Mouse (Mus musculus) left cerebral cortex, adult 2 months (tissue): Measurements from ENCODE around the gene Chrng. TPM values are rescaled to one million over a fixed set of nuclear protein-coding genes. Genes with fewer than 3 reads are reported as not detected.

Experiments
- DNase-seq, 2 experiments: peaks; one replicate each; pipeline ENCODE4 v3.0.0; 2021 to 2022; ENCODE audit warnings: low spot score in 2 of 2, mixed read lengths in 1 of 2; ENCODE audit errors: extremely low spot score in 1 of 2
- H3K27ac ChIP-seq: fragments of 200-600 bp; 2 replicates; pipeline ENCODE4 v1.8.1; 2022
- H3K4me3 ChIP-seq: fragments of 200-600 bp; 2 replicates; pipeline ENCODE4 v1.8.1; 2022
- CTCF ChIP-seq: fragments of 200-600 bp; IDR thresholded peaks from 2 replicates; pipeline ENCODE4 v1.8.1; 2022; ENCODE audit warnings: antibody characterized with exemption, mild to moderate bottlenecking, moderate library complexity
- intact Hi-C: fragments of 180-260 bp; cut with DNase I; formaldehyde crosslinking; loops from one replicate; pipeline ENCODE4 v1.15.1; 2025
- long read RNA-seq, 2 experiments: library from polyadenylated mRNA; stranded (forward); transcript quantifications; one replicate each; pipeline ENCODE4 v2.0.0; 2021; ENCODE audit warnings: borderline mapping rate in 2 of 2
- total RNA-seq, 2 experiments: library from RNA; stranded (reverse); gene quantifications; 2 replicates each; pipeline ENCODE4 v1.2.3; 2021

The Chrng gene
- total RNA-seq: not detected
- long read RNA-seq, experiment 1: 0 reads
- long read RNA-seq, experiment 2: 0 reads

DNA sequence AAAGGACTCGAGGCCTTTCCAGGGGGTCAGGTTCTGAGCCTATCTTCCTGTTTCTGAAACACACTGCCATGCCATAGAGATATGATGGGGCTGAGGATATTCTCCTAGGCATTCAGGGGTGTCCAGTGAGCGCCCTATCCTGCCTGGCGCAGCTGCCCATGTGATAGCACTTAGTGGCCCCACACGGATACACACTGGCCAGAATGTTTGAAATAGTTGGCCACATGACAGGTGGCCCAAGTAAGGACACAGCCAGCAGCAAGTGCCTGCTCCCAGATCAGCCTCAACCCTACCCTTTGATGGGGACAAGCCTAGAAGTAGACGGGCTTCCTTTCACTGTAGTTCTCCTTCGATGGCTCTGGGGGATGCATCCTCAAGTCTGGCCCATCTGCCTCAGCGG lies at the start of gene Chrng:
Gene Chrng, plus strand, starts transcription at position 193 of the 400 bp plus-strand sequence.
- TF ChIP-seq CTCF: no peak

DNA sequence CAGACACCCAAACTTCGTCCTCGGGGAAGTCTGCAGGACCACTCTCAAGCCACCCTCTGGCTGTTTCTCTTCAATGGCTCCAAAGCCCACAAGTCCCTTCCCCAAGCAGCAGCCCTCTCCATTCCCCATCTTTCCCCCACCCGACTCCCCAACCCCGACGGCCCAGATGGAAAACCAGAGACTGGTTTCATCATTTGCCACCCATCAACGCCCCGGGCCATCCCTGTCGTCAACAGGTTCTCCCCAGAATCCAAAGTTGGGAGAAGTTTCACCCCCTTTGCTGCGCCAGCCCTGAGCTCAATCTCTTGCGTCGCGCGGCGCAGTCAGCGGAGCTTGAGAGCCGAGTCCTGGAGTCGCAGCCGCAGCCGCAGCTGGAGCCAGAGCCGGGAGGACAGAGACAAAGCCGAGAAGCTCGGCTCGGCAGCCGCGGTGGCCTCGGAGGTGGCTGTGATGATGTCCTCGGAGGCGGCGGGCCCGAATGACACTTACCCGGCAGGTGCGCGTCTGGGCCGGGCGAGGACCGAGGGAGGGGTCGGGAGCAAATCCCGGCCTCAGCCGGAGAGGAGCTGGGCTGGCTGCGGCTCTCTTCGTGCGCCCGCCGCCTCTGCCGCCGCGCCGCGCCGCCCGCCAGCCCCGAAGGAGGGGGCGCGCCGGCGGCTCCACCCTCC lies 48.8 kb upstream of the Chrng start:
- intact Hi-C loops: no loop called here
- Histone ChIP-seq H3K4me3 (peak overlapping the region; percentile 41), H3K27ac (no peak overlapping the region)
- no peak for TF ChIP-seq CTCF
- DNase-seq: peak in 1 of 2 experiments; percentile 39

More for the DNA sequence above, at the start of gene Chrng:
- intact Hi-C loops: no loop called here
- no peak within 1 kb of the TSS for H3K4me3 ChIP-seq
- no peak within 1 kb of the TSS for H3K27ac ChIP-seq
- DNase-seq: no peak

DNA sequence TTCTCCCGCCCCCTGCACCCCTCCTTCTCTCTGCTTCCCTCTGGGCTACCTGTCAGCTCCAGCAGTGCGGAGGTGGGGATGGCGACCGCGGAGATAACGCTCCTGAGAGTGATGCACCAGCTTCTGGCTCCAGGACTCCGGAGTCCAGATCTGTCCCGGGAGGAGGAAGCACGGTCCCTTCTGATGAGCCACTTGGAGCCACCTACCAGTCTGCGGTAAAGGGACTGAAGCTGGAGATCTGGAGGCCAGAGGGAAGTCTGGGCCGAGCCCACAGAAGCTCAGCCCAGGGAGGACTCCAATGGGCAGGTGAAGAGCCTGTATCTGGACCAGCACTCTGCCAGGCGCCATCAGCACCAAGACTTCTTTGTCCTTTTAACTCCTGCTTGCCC lies 48.3 kb upstream of the Chrng start, which contains the start of gene Ecel1:
Gene Ecel1, minus strand, starts transcription at position 323 of the 389 bp plus-strand sequence.
- no peak for DNase-seq
- intact Hi-C loops: no loop called here
- H3K27ac ChIP-seq: no peak within 1 kb of the TSS
- peak within 1 kb of the TSS; percentile 41 for H3K4me3 ChIP-seq
- no peak for TF ChIP-seq CTCF

DNA sequence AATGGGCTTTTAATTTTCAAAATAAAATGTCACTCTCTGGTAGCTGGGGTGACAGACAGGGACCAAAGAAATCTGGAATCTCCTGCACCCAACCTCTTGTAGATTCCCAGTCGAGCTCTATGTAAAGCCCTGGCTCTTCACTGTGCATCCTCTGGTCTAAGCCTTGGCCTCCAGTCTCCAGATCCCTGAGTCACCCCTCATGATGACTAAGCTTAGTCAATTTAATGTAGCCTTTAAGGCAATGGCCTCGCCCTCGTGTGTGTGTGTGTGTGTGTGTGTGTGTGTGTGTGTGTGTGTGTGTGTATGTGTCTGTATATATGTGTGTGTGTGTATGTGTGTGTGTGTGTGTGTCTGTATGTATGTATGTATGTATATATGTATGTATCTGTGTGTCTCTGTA lies 45.1 kb upstream of the Chrng start:
- no peak overlapping the region for H3K27ac ChIP-seq
- no peak for DNase-seq
- no peak for TF ChIP-seq CTCF
- H3K4me3 ChIP-seq: no peak overlapping the region
- intact Hi-C loops: no loop called here

DNA sequence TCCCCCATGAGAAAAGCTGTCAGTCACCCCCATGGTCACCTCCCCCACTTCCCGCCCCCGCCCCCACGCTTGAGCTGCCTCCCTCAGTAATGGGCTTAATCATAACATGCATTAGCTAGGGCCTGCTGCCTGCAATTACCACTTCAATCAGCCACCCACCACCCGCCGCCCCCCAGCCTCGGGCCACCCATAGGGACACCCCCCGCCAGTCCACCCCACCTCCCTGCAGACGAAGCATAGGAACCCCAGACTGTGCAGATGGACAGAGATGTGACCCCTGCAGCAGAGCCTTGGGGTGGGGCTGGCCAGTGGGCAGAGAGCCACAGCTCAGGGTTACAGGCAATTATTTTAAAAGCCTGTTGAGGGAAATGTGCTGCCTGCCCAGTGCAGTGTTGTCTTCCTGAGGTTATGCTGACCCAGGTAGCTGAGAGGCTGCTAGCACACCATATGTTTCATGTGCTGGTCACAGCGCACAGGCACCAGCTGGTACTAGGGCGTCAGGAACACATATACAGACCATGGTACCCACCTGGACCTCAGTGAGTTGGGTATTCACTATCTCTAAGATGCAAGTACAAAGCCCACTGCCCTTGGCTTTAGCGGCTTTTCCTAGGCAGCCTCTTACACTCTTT lies 40.2 kb upstream of the Chrng start:
- DNase-seq: no peak
- no peak for TF ChIP-seq CTCF
- Histone ChIP-seq H3K4me3 (no peak overlapping the region), H3K27ac (no peak overlapping the region)
- intact Hi-C loops: no loop called here

DNA sequence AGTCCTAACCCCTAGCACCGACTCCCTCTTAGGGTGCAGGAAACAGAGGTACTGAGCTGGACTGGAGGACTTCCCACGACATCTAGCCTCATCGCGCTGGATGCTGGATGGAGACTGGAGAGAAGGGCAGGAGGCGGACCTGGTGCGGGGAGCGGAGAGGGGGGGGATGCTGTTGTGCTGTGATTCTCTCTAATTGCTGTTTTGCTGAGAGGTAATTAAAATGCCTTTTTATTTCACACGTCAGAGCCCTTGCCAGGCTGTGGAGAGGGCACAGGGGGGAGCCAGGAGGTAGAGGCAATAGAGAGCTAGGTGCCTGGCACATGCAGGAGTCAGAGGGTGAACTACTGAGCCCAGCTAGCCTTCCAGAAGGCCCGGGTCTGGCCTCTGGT lies 39.7 kb upstream of the Chrng start:
- H3K4me3 ChIP-seq: no peak overlapping the region
- no peak overlapping the region for H3K27ac ChIP-seq
- no peak for TF ChIP-seq CTCF
- intact Hi-C loops: no loop called here
- no peak for DNase-seq

DNA sequence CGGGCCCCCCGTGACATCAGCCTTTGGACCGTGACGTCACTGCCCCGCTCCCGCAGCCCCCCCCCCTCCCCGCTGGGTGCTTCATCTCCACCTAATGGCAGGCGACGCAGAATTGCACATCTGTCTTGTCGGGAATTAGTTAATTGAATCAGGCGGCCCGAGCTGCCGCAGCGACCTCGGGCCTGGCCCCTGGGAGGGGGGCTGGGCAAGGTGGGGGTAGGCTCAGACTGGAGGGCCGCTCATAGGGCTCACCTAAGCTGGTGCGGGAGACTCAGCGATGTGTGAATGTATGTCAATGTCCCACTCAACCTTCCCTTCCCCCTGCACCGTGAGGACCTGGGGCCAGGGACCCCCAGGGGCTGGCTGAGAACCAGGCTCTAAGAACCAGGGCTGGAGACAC lies 34.0 kb upstream of the Chrng start:
- intact Hi-C loops: no loop called here
- no peak overlapping the region for H3K4me3 ChIP-seq
- no peak for DNase-seq
- no peak for TF ChIP-seq CTCF
- H3K27ac ChIP-seq: no peak overlapping the region

DNA sequence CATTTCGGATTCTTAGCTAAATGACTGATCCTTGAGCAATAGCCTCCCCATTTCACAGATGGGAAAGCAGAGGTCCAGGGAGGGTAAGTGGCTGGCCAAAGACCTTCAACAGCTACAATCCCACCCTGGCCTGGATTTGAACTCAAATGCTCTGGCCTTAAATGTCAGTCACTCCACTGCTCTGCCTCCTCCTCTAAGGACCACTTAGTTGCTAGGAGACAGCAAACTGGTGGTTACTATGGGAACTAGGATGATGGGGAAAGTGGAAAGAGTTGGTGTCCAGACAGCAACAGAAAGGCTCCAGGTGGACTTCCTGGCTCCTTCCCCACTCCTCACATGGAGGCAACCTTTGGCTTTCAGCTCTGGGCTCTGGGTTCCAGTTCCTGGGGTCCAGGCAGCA lies 33.1 kb upstream of the Chrng start:
- DNase-seq: no peak
- H3K27ac ChIP-seq: no peak overlapping the region
- intact Hi-C loops: no loop called here
- no peak for TF ChIP-seq CTCF
- no peak overlapping the region for H3K4me3 ChIP-seq

DNA sequence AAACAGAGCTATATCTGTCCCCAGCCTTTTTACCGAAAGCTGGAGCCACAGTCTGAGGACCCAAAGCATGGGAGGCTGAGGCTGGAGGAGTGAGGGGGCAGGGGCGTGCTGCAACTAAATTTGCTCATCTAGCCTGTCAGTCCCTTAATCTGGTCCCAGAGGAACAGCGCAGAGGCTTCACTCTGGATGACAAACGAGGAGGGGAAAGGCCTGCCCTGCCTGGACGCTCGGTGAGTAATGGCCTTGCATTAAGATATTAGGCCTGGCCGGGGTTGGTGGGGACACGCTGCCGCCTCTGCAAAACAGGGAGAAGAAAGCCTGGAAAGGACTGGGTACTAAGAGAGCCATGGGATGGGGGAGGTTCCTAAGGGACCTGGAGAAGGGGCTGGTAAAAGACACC lies 32.1 kb upstream of the Chrng start:
- intact Hi-C loops: no loop called here
- no peak overlapping the region for H3K4me3 ChIP-seq
- no peak for DNase-seq
- no peak overlapping the region for H3K27ac ChIP-seq
- no peak for TF ChIP-seq CTCF

DNA sequence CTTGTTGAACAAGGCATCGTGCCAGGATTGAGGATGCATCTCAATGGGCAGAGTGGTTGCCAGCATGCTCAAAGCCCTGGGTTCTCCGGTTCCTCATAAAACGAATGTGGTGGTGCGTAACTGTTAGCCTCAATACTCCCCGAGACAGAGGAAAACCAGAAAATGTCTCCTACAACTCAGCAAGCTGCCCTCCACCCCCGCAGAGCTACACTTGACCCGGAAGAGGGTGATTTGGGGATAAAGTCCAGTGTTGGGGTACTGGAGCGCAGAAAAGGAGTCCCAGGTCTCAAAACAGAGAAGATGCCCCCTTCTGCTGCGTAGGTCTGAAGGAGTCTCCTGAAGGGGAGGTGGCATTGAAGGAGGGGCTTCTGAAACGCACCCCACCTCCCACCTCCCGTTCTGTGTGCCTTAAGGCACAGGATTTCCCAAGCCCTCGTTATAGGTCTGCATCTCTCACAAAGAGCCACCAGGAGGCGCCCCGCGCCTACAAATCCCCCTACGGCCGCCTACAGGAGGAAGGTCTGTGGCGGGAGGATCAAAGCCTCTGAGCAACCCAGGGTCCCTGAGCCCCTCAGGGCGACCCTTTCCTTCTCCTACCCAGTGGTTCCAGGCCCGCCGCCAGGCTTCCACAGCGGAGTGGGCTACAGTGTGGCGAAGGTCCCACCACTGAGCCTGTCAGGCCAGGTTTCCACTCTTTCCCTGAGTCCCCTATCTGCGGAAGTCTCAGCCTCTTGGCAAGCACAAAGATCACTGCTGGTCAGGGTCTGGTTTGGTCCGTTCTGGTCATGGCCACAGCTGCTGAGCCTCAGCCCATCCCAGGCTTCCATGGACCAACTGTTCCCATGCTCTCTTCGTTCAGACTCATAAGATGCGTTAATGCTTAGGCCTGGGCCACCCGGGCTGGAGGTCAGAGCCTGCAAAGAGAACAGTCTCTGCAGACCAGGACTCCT lies 30.2 kb upstream of the Chrng start:
- peak; percentile 47 for DNase-seq
- intact Hi-C loops: no loop called here
- peak; percentile 76 for TF ChIP-seq CTCF
- no peak overlapping the region for H3K27ac ChIP-seq
- H3K4me3 ChIP-seq: no peak overlapping the region

DNA sequence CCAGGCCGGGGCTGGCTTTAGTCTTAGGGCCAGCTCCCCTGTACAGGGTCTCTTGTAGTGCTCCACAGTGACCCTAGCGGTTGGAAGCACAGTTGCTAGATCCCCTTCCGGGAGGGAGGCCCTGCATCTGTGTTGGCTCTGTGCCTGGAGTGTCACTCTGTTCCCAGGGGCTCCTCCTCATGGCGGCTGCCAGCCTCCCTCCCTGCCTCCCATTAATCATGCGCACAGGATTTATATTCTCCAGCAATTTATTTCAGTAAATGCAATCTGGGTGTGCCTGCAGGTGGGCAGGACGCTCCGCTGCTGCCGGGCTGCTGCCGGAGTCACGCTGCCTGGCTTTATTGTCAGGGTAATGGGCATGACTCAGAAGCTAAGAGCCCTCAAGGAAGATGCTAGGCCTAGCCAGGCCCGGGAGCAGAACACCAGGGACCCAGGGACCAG lies 28.6 kb upstream of the Chrng start:
- peak; percentile 38 to 62 for DNase-seq
- TF ChIP-seq CTCF: peak; percentile 36
- Histone ChIP-seq H3K27ac (no peak overlapping the region), H3K4me3 (no peak overlapping the region)
- intact Hi-C loops: no loop called here

DNA sequence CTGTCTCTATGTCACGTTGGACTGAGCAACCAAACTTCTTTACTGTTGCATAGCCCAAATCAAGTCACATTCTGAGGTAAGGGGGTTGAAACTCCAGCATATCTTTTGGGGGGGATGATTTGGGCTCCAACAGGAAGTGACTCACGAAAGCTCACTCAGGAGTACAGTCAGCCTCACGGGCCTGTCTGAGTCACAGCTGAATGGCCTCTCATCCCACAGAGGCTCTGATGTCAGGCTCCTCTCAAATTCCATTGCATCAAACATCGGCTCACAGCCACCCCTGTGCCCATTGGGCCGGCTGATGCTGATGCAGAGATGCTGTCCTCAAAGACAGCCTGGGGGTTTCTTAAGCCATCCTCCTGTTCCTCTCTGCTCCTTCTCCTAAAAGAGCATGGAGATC lies 23.6 kb upstream of the Chrng start:
- H3K27ac ChIP-seq: no peak overlapping the region
- DNase-seq: peak in 1 of 2 experiments; percentile 22
- TF ChIP-seq CTCF: no peak
- intact Hi-C loops: no loop called here
- no peak overlapping the region for H3K4me3 ChIP-seq
